Mouse (Mus musculus) left cerebral cortex, adult 18-20 months (tissue): ENCODE results near the gene Gm3029. TPM values are rescaled to one million over a fixed set of nuclear protein-coding genes. Genes with fewer than 3 reads are reported as not detected.
"Not testable (repeated sequence)": the region's sequence is repeated elsewhere in the genome, so short reads cannot be mapped to it uniquely, and the experiment has no call there.

Source experiments
- DNase-seq, 2 experiments: peaks; one replicate each; pipeline ENCODE4 v3.0.0; 2021 to 2022; ENCODE audit warnings: low spot score in 2 of 2, mixed read lengths in 1 of 2
- long read RNA-seq, 2 experiments: library from polyadenylated mRNA; stranded (forward); transcript quantifications; one replicate each; pipeline ENCODE4 v2.0.0; 2021
- total RNA-seq, 2 experiments: library from RNA; stranded (reverse); gene quantifications; 2 replicates each; pipeline ENCODE4 v1.2.3; 2021

Gene Gm3029
- total RNA-seq, result not detected
- long read RNA-seq, experiment 1, result 0 reads
- long read RNA-seq, experiment 2, result 0 reads

- not testable (repeated sequence) for DNase-seq
Measured at GRCm38 (mm10) chr14:3931456-3931855, at the start of gene Gm3029. Gene Gm3029 (plus strand): TSS chr14:3931756.

GRCm38 (mm10) chr14:3883872-3884271 is 47.7 kb upstream of the Gm3029 start, which contains the start of gene Gm2916:
Gene Gm2916 (plus strand): TSS chr14:3884172.
- DNase-seq, result not testable (repeated sequence)

- not testable (repeated sequence) for DNase-seq
Measured at GRCm38 (mm10) chr14:3963247-3963646, 31.7 kb downstream of the Gm3029 start, which contains the start of gene Gm3095. Gene Gm3095 (plus strand): TSS chr14:3963547.

Other genes with a start within 250 kb of the Gm3029 start
- not detected for gene Gm3043, start 243.0 kb upstream of the Gm3029 start, total RNA-seq
- 1 to 10 TPM in 1 of 2 experiments, under 1 TPM in 1; 0.61 to 1.7 TPM for gene Gm3002, start 121.7 kb upstream of the Gm3029 start, total RNA-seq
- gene Gm3033, start 85.5 kb upstream of the Gm3029 start, total RNA-seq, result not detected
- gene Gm2916, start 47.6 kb upstream of the Gm3029 start, total RNA-seq, result not detected
- gene Gm3095, start 31.8 kb downstream of the Gm3029 start, total RNA-seq, result under 1 TPM; 0.30 to 0.56 TPM
- gene Gm3099, start 66.6 kb downstream of the Gm3029 start, total RNA-seq, result not detected
- 1 to 10 TPM; 2.4 to 2.6 TPM for gene Gm5796, start 92.2 kb downstream of the Gm3029 start, total RNA-seq
- under 1 TPM; 0.26 to 0.28 TPM for gene Gm3115, start 152.4 kb downstream of the Gm3029 start, total RNA-seq
- 1 to 10 TPM; 2.3 to 3.9 TPM for gene Gm8108, start 178.8 kb downstream of the Gm3029 start, total RNA-seq
- gene Gm3127, start 233.3 kb downstream of the Gm3029 start, total RNA-seq, result not detected